Mouse (Mus musculus) CH12.LX (cell line): ENCODE measurements around the gene 1110017D15Rik. TPM values are rescaled to one million over a fixed set of nuclear protein-coding genes. Genes with fewer than 3 reads are reported as not detected.

Experiments used
- polyA plus RNA-seq: library from polyadenylated mRNA; unstranded; fragments of >175 nt; gene quantifications from 2 replicates; pipeline ENCODE4 v1.2.1, GENCODE M21; 2012; ENCODE audit warnings: low read depth; ENCODE audit not compliant: insufficient read length
- total RNA-seq, 2 experiments: library from RNA; depleted of rRNA; stranded (reverse); fragments of 300-350 nt in 1 of 2; fragments of >200 nt in 1 of 2; gene quantifications; 2 replicates each; pipeline ENCODE4 v1.2.3; 2012 to 2014

The 1110017D15Rik gene
- total and polyA plus RNA-seq, 3 experiments = not detected

Other genes with a start within 250 kb of the 1110017D15Rik start
- 17.2 and 17.4 TPM in 2 replicates for gene Ubap2, start 242.2 kb downstream of the 1110017D15Rik start, total RNA-seq (2012; rRNA removed)
- gene Ubap2, start 242.2 kb downstream of the 1110017D15Rik start, total RNA-seq (2014; rRNA removed) = 5.4 and 5.7 TPM in 2 replicates
- 115 and 135 TPM in 2 replicates for gene Ubap2, start 242.2 kb downstream of the 1110017D15Rik start, polyA plus RNA-seq
- gene Dcaf12, start 202.4 kb downstream of the 1110017D15Rik start, total RNA-seq (2012; rRNA removed) = 24.3 and 31.3 TPM in 2 replicates
- gene Dcaf12, start 202.4 kb downstream of the 1110017D15Rik start, total RNA-seq (2014; rRNA removed) = 30.8 and 33.7 TPM in 2 replicates
- 36.7 and 42.0 TPM in 2 replicates for gene Dcaf12, start 202.4 kb downstream of the 1110017D15Rik start, polyA plus RNA-seq
- 11.5 and 17.0 TPM in 2 replicates for gene Ubap1, start 168.3 kb downstream of the 1110017D15Rik start, total RNA-seq (2012; rRNA removed)
- gene Ubap1, start 168.3 kb downstream of the 1110017D15Rik start, total RNA-seq (2014; rRNA removed) = 14.0 and 17.5 TPM in 2 replicates
- gene Ubap1, start 168.3 kb downstream of the 1110017D15Rik start, polyA plus RNA-seq = 22.3 and 28.0 TPM in 2 replicates
- 8.6 and 9.1 TPM in 2 replicates for gene Kif24, start 52.4 kb downstream of the 1110017D15Rik start, total RNA-seq (2012; rRNA removed)
- 5.5 and 6.4 TPM in 2 replicates for gene Kif24, start 52.4 kb downstream of the 1110017D15Rik start, total RNA-seq (2014; rRNA removed)
- 7.9 and 8.4 TPM in 2 replicates for gene Kif24, start 52.4 kb downstream of the 1110017D15Rik start, polyA plus RNA-seq
- 26.5 and 27.9 TPM in 2 replicates for gene Nudt2, start 52.2 kb downstream of the 1110017D15Rik start, total RNA-seq (2012; rRNA removed)
- 40.2 and 47.1 TPM in 2 replicates for gene Nudt2, start 52.2 kb downstream of the 1110017D15Rik start, total RNA-seq (2014; rRNA removed)
- 21.7 and 23.2 TPM in 2 replicates for gene Nudt2, start 52.2 kb downstream of the 1110017D15Rik start, polyA plus RNA-seq
- gene AI464131, start 14.3 kb downstream of the 1110017D15Rik start, total RNA-seq (2012; rRNA removed) = 0.04 TPM in 2 replicates
- not detected in 2 replicates for gene AI464131, start 14.3 kb downstream of the 1110017D15Rik start, total RNA-seq (2014; rRNA removed)
- 0.10 TPM in 1 of 2 replicates, not detected in the other for gene AI464131, start 14.3 kb downstream of the 1110017D15Rik start, polyA plus RNA-seq
- 1.2 and 1.6 TPM in 2 replicates for gene Fam219a, start 52.2 kb upstream of the 1110017D15Rik start, total RNA-seq (2012; rRNA removed)
- gene Fam219a, start 52.2 kb upstream of the 1110017D15Rik start, total RNA-seq (2014; rRNA removed) = 0.11 and 0.20 TPM in 2 replicates
- 1.5 and 1.8 TPM in 2 replicates for gene Fam219a, start 52.2 kb upstream of the 1110017D15Rik start, polyA plus RNA-seq
- 0.42 and 0.89 TPM in 2 replicates for gene Dnaic1, start 52.4 kb upstream of the 1110017D15Rik start, total RNA-seq (2012; rRNA removed)
- gene Dnaic1, start 52.4 kb upstream of the 1110017D15Rik start, total RNA-seq (2014; rRNA removed) = 0.34 and 1.1 TPM in 2 replicates
- gene Dnaic1, start 52.4 kb upstream of the 1110017D15Rik start, polyA plus RNA-seq = 3.7 and 4.1 TPM in 2 replicates
- 0.25 and 0.59 TPM in 2 replicates for gene Enho, start 123.0 kb upstream of the 1110017D15Rik start, total RNA-seq (2012; rRNA removed)
- gene Enho, start 123.0 kb upstream of the 1110017D15Rik start, total RNA-seq (2014; rRNA removed) = 0.17 TPM in 1 of 2 replicates, not detected in the other
- not detected in 2 replicates for gene Enho, start 123.0 kb upstream of the 1110017D15Rik start, polyA plus RNA-seq
- gene Cntfr, start 179.8 kb upstream of the 1110017D15Rik start, total RNA-seq (2012; rRNA removed) = not detected in 2 replicates
- gene Cntfr, start 179.8 kb upstream of the 1110017D15Rik start, total RNA-seq (2014; rRNA removed) = not detected in 2 replicates
- gene Cntfr, start 179.8 kb upstream of the 1110017D15Rik start, polyA plus RNA-seq = not detected in 2 replicates
- gene Il11ra1, start 182.7 kb upstream of the 1110017D15Rik start, total RNA-seq (2012; rRNA removed) = 4.2 and 5.7 TPM in 2 replicates
- 1.2 and 1.3 TPM in 2 replicates for gene Il11ra1, start 182.7 kb upstream of the 1110017D15Rik start, total RNA-seq (2014; rRNA removed)
- gene Il11ra1, start 182.7 kb upstream of the 1110017D15Rik start, polyA plus RNA-seq = 4.8 and 6.9 TPM in 2 replicates
- 65.3 and 84.1 TPM in 2 replicates for gene Rpp25l, start 196.2 kb upstream of the 1110017D15Rik start, total RNA-seq (2012; rRNA removed)
- 62.8 and 72.8 TPM in 2 replicates for gene Rpp25l, start 196.2 kb upstream of the 1110017D15Rik start, total RNA-seq (2014; rRNA removed)
- 48.1 and 48.5 TPM in 2 replicates for gene Rpp25l, start 196.2 kb upstream of the 1110017D15Rik start, polyA plus RNA-seq
- 130 and 133 TPM in 2 replicates for gene Dctn3, start 205.8 kb upstream of the 1110017D15Rik start, total RNA-seq (2012; rRNA removed)
- gene Dctn3, start 205.8 kb upstream of the 1110017D15Rik start, total RNA-seq (2014; rRNA removed) = 112 and 125 TPM in 2 replicates
- 90.5 and 117 TPM in 2 replicates for gene Dctn3, start 205.8 kb upstream of the 1110017D15Rik start, polyA plus RNA-seq
- not detected in 2 replicates for gene Arid3c, start 213.8 kb upstream of the 1110017D15Rik start, total RNA-seq (2012; rRNA removed)
- not detected in 2 replicates for gene Arid3c, start 213.8 kb upstream of the 1110017D15Rik start, total RNA-seq (2014; rRNA removed)
- gene Arid3c, start 213.8 kb upstream of the 1110017D15Rik start, polyA plus RNA-seq = not detected in 2 replicates
- 18.6 and 19.1 TPM in 2 replicates for gene Galt, start 237.9 kb upstream of the 1110017D15Rik start, total RNA-seq (2012; rRNA removed)
- gene Galt, start 237.9 kb upstream of the 1110017D15Rik start, total RNA-seq (2014; rRNA removed) = 23.0 and 23.2 TPM in 2 replicates
- 16.6 and 22.9 TPM in 2 replicates for gene Galt, start 237.9 kb upstream of the 1110017D15Rik start, polyA plus RNA-seq
- 60.7 and 70.2 TPM in 2 replicates for gene Sigmar1, start 238.8 kb upstream of the 1110017D15Rik start, total RNA-seq (2012; rRNA removed)
- 19.8 and 26.4 TPM in 2 replicates for gene Sigmar1, start 238.8 kb upstream of the 1110017D15Rik start, total RNA-seq (2014; rRNA removed)
- 89.4 and 97.5 TPM in 2 replicates for gene Sigmar1, start 238.8 kb upstream of the 1110017D15Rik start, polyA plus RNA-seq